Mouse (Mus musculus) embryonic fibroblast, embryonic 13.5 days (primary cell): ENCODE measurements around the gene Ccser2.

Experiments used
- CTCF ChIP-seq: IDR thresholded peaks from 2 replicates; pipeline ENCODE4 v1.5.1; 2011; ENCODE audit warnings: mild to moderate bottlenecking, control low read depth, low read length, moderate library complexity, borderline replicate concordance; ENCODE audit not compliant: insufficient read depth
- POLR2A ChIP-seq: IDR thresholded peaks from 2 replicates; pipeline ENCODE4 v1.6.1; 2011; ENCODE audit warnings: low read depth, mild to moderate bottlenecking, control low read depth, low read length, moderate library complexity

GRCm38 (mm10) chr14:36989784-36990183 is 21.2 kb upstream of the Ccser2 start:
- no peak for TF ChIP-seq POLR2A
- TF ChIP-seq CTCF, result no peak
